Mouse (Mus musculus): ENCODE measurements around the gene Cbr3. TPM values are rescaled to one million over a fixed set of nuclear protein-coding genes. Genes with fewer than 3 reads are reported as not detected.
"Not testable (repeated sequence)": the region's sequence is repeated elsewhere in the genome, so short reads cannot be mapped to it uniquely, and the experiment has no call there.

Cbr3 gene
- total RNA-seq, 2 experiments from 2014 or later, result 1.8 to 2.3 TPM

DNA sequence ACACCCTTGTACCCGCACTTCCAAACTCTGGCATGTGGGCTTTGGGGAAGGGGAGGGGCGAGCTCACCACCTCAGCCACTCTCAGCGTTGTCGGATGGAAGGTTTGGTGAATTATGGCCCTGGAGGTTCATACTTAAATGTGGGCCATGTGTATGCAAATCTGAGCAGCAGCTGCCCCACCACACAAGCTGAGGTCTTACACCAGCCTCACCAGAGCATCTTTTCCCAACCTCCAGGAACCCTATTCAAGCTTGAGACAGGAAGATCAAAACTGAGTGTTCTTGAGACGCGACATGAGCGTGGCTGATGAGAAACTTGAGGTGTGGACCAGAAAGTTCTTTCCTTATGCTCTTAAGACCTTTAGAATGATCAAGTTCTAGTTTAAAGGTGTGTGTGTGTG lies 1.4 kb downstream of the Cbr3 start:
- no peak for DNase-seq
- intact Hi-C loops (cut with DNase I), result loop anchor here (10.0 kb wide), 2 partner anchors 80 to 170 kb away; no protein-coding TSS in a partner anchor
- Histone ChIP-seq H3K4me3 (peak overlapping the region; percentile 82), H3K27ac (no peak overlapping the region)
- TF ChIP-seq CTCF (IDR thresholded peaks at IDR 0.05), result no peak

DNA sequence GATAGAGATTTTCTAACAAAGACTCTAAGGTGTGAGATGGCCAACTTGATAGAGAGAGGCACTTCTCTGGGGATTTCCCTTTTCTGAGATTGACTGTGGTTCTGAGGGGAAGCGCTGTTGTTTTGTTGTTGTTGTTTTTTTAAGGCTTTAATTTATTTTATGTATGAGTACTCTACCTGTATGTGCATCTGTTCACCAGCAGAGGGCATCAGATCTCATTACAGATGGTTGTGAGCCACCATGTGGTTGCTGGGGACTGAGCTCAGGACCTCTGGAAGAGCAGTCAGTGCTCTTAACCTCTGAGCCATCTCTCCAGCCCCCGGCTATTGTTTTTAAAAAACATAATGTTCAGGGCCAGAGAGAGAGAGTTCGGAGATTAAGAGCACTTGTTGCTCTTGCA lies 2.8 kb downstream of the Cbr3 start:
- TF ChIP-seq CTCF (IDR thresholded peaks at IDR 0.05), result peak; percentile 42
- not testable (repeated sequence) for DNase-seq, H3K4me3 ChIP-seq, H3K27ac ChIP-seq
- intact Hi-C loops (cut with DNase I), result loop anchor here (10.0 kb wide), 2 partner anchors 79 to 169 kb away; no protein-coding TSS in a partner anchor

DNA sequence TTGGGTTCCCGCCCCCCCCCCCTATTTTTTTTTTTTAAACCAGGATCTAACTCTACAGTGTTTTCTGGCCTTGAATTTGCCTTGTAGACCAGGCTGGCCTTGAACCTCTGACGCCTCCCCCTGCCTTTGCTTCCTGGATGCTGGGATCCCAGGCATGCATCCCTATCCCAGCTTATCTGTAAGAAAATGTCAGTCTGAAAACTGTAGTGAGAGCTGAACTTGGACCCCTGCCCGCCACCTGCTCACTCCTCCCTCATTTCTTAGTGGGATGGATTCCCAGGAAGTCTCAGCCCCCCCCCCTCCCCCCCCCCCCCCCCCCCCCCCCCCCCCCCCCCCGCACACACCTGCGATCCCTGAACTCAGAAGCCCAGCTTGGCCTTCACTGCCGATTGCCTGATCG lies 3.4 kb downstream of the Cbr3 start:
- TF ChIP-seq CTCF (IDR thresholded peaks at IDR 0.05), result no peak
- Histone ChIP-seq H3K4me3 (no peak overlapping the region), H3K27ac (no peak overlapping the region)
- intact Hi-C loops (cut with DNase I), result loop anchor here (10.0 kb wide), 2 partner anchors 78 to 168 kb away; no protein-coding TSS in a partner anchor
- no peak for DNase-seq

DNA sequence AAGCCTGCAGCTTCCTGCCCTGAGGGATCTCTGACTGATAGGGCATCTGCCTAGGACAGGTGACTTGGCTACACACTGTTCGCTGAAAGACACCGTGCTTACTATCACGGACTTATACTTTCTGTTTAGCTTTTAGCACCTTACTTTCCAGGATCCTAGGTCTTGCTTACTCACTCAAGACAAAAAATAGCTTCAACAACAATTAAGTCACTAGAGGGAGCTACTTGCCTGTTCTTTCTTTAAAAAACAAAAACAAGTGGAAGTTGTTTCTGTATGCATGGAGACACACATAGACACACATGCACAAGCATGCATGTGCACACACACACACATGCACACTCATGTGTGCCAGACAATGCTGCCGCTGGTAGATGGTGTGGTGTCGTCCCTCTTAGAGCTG lies 3.9 kb downstream of the Cbr3 start:
- Histone ChIP-seq H3K27ac (no peak overlapping the region), H3K4me3 (no peak overlapping the region)
- intact Hi-C loops (cut with DNase I), result loop anchor here (10.0 kb wide), 2 partner anchors 78 to 168 kb away; no protein-coding TSS in a partner anchor
- no peak for DNase-seq
- peak; percentile 66 for TF ChIP-seq CTCF (IDR thresholded peaks at IDR 0.05)

DNA sequence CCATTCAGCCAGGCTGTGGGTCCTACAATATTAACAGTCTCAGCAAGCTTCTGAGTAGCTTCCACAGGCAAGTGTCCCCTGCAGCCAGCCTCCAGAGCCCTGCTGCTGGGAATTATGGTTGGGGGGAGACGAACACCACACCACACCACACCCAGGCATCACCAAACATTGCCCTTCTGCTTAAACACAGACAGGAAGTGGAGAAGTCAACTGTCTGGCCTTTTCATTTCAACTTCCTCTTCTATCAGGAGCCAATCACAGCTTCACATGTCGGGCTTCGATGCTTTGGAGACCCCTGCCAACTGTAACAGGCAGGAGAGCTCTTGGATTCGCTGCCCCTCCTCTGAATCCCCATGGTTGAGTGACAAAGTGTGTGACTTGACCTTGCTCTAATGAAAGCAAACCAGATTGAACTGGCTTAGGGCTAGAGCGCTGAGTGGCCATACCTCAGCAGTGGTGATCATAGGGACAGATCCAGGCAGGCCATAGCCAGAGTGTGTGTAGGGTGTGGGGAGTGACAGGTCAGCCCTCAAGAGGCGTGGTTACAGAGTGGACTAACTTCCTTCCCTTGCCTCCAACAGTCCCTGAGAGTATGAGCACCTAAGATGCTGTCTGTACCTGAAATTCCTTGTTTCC lies 8.3 kb downstream of the Cbr3 start:
- intact Hi-C loops (cut with DNase I), result no loop called here
- no peak overlapping the region for H3K27ac ChIP-seq
- no peak for DNase-seq

DNA sequence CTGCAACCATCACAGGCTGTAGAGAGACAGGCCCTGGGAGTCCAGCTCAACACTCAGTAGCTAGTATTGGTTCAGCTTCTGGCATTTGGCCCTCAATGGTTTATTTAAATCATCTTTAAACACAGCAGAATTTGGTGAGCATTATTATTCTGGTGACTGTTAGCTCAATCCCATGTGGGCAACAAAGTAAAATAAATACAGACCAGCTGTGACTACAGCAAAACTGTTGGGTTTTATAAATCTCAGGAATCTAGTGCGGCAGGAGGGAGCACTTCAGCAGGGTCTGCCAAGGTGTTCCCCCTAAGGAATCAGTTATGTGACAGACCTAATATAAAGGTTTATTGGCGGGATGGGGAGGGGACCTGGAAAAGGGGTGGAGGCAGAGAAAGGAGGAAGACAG lies 9.7 kb downstream of the Cbr3 start:
- DNase-seq, result no peak
- no peak overlapping the region for H3K27ac ChIP-seq
- TF ChIP-seq CTCF (IDR thresholded peaks at IDR 0.05), result no peak
- intact Hi-C loops (cut with DNase I), result no loop called here
- no peak overlapping the region for H3K4me3 ChIP-seq

More for the DNA sequence above, 8.3 kb downstream of the Cbr3 start:
- no peak for TF ChIP-seq CTCF (IDR thresholded peaks at IDR 0.05)
- no peak overlapping the region for H3K4me3 ChIP-seq

DNA sequence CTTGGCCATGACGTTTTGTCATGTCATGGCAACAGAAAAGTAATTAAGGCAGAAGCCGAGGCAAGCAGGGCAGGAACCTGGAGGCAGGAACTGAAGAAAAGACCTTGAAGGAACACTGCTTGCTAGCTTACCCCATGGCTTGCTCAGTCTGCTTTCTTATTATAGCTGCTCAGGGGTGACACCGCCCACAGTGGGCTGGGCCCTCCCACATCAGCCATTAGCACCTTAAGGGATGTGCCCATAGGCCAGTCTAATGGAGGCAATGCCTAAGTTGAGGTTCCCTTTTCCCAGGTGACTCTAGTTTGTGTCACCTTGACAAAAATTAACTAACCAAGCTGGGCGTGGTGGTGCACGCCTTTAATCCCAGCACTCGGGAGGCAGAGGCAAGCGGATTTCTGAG lies 24.1 kb downstream of the Cbr3 start:
- no peak for DNase-seq

DNA sequence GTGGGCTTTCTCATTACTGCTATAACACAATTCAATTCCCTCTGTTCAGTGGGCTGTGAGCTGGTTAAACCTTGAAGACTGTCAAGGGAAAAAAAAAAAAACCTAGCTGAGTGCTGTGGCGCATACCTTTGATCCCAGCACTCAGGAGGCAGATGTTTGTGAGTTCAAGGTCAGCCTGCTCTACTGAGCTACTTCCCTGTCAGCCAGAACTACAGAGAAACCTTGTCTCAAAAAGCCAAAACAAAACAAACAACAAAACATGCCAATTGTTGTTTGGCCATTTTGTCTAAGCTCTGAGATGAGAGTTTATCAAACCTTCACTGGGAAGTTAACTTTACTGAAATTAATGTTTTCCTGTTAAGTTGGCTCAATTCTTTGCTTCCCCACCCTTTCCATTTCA lies 26.2 kb downstream of the Cbr3 start:
- intact Hi-C loops (cut with DNase I), result no loop called here
- no peak for TF ChIP-seq CTCF (IDR thresholded peaks at IDR 0.05)
- H3K4me3 ChIP-seq, result no peak overlapping the region
- DNase-seq, result no peak
- H3K27ac ChIP-seq, result no peak overlapping the region

More for the DNA sequence above, 24.1 kb downstream of the Cbr3 start:
- TF ChIP-seq CTCF (IDR thresholded peaks at IDR 0.05), result no peak
- H3K4me3 ChIP-seq, result no peak overlapping the region
- intact Hi-C loops (cut with DNase I), result no loop called here
- no peak overlapping the region for H3K27ac ChIP-seq

DNA sequence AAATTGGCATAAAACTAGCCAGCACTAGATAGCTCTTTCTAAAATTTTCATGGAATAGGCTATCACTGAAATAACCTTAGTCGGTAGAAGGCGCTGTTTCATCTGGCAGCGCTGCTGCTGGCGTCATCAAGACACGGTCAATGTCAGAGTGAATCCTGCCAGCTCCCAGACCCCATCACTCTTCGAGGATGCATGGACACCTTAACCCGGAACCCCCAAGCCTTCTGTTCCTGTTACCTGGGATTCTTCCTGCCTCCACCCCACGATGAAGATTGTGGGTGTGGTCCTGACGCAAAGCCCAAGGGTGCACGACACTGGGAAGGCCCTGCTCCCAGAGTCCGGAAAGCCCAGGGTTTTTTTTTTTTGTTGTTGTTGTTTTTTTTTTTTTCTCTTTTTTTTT lies 27.9 kb downstream of the Cbr3 start:
- intact Hi-C loops (cut with DNase I), result no loop called here
- TF ChIP-seq CTCF (IDR thresholded peaks at IDR 0.05), result peak; percentile 84

DNA sequence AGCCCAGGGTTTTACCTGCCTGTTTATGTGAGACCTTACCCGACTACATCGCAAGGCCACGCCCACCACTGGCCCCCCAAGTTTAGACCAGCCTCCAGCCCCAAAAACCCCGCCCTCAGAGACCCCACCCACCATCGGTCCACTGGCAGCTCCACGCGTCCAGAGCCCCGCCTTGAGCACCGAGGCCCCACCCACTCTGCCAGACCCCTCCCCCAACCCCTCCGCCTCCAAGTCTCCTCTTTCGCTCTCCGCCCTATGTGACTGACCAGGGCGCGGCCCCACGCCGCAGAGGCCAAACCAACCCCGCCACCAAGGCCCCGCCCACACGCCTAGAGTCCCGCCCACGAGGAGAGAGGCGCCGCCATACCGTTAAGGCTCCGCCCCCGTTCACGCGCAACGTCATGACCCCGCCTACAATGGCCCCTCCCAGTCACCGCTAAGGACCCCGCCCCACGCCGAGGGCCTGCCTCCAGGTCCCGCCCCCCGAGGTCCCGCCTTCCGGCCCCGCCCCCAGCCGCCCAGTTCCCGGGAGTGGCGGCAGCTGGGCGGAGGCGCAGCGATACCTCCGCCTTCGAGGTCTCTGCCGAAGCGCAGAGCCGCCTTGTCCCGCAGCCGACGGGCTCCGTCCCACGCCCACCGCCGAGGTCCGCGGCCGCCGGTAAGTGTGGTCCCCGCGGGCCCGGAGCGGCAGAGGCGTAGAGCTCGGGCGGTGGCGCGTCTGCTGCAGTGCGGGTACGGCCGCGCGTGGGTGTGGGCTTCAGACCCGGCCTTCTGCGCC lies 28.6 kb downstream of the Cbr3 start, which contains the start of gene Dop1b:
Dop1b (plus strand) TSS at position 494 of the 778 bp plus-strand sequence.
- peak within 1 kb of the TSS; percentile 84 for H3K4me3 ChIP-seq
- peak; percentile 100 for DNase-seq
- TF ChIP-seq CTCF (IDR thresholded peaks at IDR 0.05), result no peak
- intact Hi-C loops (cut with DNase I), result no loop called here
- peak within 1 kb of the TSS; percentile 93 for H3K27ac ChIP-seq

More for the DNA sequence above, 27.9 kb downstream of the Cbr3 start:
- peak overlapping the region; percentile 84 for H3K27ac ChIP-seq
- H3K4me3 ChIP-seq, result peak overlapping the region; percentile 84
- peak; percentile 79 for DNase-seq

DNA sequence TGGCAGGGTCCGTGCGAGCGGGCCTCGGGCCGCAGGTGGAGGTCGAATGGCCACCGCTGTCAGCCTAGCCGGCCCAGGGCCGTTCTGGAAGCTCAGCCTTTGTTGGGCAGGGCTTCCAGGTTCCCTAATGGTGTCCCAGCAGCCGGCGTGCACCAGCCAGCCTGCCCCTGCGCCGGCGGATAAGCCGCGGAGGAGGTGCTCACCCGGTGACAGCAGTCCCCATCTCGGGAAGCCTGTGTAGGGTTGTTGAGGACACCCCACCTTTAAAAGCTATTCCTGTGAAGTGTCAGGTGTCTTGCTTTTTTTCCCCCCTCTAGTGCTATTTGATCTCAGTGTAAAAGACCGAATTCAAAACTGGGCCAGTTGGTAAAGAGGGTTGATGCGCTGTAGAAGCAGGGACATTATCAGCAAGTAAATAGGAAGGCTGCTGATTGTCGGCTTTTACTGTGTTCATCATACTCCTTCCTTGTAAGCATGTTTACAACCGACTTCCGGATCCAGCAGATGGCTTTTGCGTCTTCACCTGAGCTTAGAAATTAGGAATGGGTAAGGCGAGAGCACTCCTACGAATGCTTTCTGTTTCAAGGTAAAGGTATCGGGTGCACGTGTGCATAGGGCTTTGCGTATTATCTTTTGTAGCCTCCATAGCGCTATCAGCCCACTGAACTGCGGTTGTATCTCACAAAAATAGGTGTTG lies 29.3 kb downstream of the Cbr3 start:
- H3K27ac ChIP-seq, result peak overlapping the region; percentile 93
- intact Hi-C loops (cut with DNase I), result no loop called here
- peak overlapping the region; percentile 84 for H3K4me3 ChIP-seq
- TF ChIP-seq CTCF (IDR thresholded peaks at IDR 0.05), result no peak
- DNase-seq, result no peak

DNA sequence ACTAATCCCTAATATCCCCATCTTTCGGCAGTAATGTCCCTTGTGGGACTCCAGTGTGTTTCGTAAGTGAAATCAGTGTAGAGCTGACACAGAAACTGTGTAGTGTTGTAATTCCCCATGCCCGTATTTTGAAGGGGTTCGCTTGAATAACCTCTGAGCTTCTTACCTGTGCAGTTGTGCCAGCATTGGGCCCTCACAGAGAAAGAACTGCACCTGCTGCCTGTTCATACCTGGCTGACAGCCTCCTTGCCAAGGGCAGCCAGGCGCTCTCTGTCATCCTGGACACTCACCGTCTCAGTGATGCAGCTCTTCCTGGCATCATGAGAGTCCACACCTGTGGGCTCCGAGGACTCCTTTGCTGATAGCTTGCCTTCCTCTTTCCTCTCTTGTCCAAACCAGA lies 30.0 kb downstream of the Cbr3 start:
- Histone ChIP-seq H3K27ac (peak overlapping the region; percentile 93), H3K4me3 (peak overlapping the region; percentile 84)
- intact Hi-C loops (cut with DNase I), result no loop called here
- TF ChIP-seq CTCF (IDR thresholded peaks at IDR 0.05), result no peak
- no peak for DNase-seq

DNA sequence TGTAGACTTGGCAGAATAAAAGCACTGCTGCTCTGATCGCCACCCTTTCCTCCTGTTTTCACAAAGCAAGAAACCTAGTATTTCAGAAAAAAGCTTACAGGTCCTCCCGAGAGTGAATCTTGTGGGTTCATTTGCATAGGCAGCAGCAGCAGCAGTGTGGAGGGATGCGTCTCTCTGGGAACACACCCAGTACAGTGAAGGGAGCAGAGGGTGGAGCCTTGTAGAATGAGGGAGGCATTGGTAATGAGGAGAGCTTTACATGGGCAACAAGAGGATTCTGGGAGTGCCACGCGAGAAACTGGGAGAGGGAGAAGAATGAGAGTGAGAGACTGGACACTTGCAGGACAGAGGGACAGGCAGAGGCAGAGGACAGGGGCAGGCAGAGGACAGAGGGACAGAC lies 31.4 kb downstream of the Cbr3 start:
- Histone ChIP-seq H3K4me3 (no peak overlapping the region), H3K27ac (peak overlapping the region; percentile 28)
- no peak for TF ChIP-seq CTCF (IDR thresholded peaks at IDR 0.05)
- intact Hi-C loops (cut with DNase I), result no loop called here
- DNase-seq, result no peak

Data from gastrocnemius, adult 2 months (tissue).